Mouse (Mus musculus): ENCODE data around the gene Taf9. TPM values are rescaled to one million over a fixed set of nuclear protein-coding genes. Genes with fewer than 3 reads are reported as not detected.

Taf9 gene
- 9.8 TPM for polyA plus RNA-seq (2015; fragmentation: Illumina TruSeq; extraction: RNeasy Lipid Tissue Mini Kit (QIAGEN cat#74804); ENCODE audit: insufficient read depth, low replicate concordance)

GRCm38 (mm10) chr13:100651439-100652186 is at the start of gene Taf9:
TSS of gene Taf9 (plus strand) at chr13:100651579.

DNA sequence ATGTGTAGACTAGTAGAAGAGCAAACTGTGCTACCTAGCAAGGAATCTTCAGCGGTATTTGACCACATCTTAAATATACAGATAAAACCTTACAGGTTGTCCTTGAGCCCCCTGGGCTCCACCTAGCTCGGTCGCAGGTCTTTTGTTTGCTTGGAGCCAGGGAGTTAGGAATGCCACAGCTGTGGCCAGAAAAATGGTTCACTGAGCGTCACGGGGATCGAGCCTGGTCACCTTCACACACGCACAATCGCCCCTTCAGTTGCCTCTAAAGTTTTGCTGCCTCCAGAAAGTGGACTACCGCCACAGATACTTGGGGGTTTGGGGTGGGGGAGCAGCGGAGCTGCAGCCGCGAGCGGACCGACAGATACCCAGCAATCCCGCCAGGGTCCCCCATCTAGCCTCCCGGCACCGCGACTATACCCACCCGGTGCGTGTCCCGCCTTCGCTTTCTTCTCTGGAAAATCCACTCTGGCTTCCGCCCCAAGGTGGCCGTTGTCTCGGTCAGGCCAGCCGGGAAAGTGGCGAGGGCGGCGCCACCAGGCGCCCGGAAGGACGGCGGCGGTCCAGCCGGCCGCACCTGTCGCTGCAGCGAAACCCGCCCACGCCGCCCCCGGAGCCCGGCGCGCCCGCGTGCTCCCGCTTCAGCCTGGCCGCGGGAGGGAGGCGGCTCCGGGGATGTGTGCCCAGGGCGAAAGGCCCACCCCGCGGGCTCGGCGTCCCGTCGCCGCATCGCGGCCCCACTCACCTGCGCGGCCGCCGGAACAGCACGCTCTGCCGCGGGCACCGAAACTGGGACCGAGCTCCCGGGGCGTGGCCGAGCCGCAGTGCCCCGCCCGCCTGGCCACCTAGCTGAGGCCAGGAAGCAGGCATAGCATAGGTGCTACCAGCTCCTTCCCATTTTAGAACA is 34.9 kb upstream of the Taf9 start, which contains the start of gene Marveld2:
Gene Marveld2 (minus strand): TSS at position 791 of the 907 bp plus-strand sequence.

GRCm38 (mm10) chr13:100650550-100651438 is 585 bp upstream of the Taf9 start, which contains the start of the genes Ak6 and Rad17:
TSS of gene Ak6 (plus strand) at chr13:100650979.
TSS of gene Rad17 (minus strand) at chr13:100651051.

DNA sequence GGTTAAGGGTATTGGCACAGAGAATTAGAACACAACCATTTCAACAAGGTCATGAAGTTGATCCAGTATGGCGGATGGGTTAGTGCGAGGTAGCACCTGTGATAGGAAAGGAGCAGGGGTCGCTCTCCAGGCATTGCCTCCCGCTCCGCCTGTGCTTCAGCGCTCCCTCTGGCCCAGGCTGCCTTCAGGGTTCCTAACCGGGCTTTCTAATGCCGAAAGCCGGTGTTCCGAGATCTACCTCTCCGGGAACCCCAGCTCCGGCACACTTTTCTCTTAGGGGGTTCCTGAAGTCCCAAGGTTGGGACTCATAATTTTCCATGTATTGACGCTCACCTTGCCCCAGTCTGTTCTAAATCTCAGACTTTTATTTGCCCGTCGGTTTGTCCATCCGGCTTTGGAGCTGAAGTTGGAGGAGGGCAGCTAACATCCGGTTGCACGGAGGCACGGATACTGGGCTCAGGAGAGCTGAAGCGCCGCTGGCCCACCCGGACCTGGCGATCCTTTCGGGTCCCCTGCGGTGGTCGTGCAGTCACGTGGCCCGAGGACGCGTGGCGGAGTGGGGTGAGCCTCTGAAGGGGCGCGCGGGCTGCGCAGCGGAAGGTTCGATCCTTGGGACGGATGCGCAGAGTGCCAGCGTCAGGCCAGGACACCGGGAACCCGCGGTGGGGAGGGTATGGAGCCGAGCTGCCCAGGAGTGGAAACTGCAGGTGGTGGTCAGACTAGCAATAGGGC is 18.1 kb downstream of the Taf9 start, which contains the start of gene Ccdc125:
Gene Ccdc125 (plus strand): TSS at position 427 of the 732 bp plus-strand sequence.

Other genes with a start within 250 kb of the Taf9 start
- 4.4 TPM for gene Naip1, start 198.7 kb upstream of the Taf9 start, polyA plus RNA-seq (2015; fragmentation: Illumina TruSeq; extraction: RNeasy Lipid Tissue Mini Kit (QIAGEN cat#74804); ENCODE audit: insufficient read depth, low replicate concordance)
- gene Gtf2h2, start 159.0 kb upstream of the Taf9 start, polyA plus RNA-seq (2015; fragmentation: Illumina TruSeq; extraction: RNeasy Lipid Tissue Mini Kit (QIAGEN cat#74804); ENCODE audit: insufficient read depth, low replicate concordance) = 74.5 TPM
- gene Ocln, start 98.9 kb upstream of the Taf9 start, polyA plus RNA-seq (2015; fragmentation: Illumina TruSeq; extraction: RNeasy Lipid Tissue Mini Kit (QIAGEN cat#74804); ENCODE audit: insufficient read depth, low replicate concordance) = 0.15 TPM
- 7.9 TPM for gene Marveld2, start 34.6 kb upstream of the Taf9 start, polyA plus RNA-seq (2015; fragmentation: Illumina TruSeq; extraction: RNeasy Lipid Tissue Mini Kit (QIAGEN cat#74804); ENCODE audit: insufficient read depth, low replicate concordance)
- 157 TPM for gene Ak6, start 600 bp upstream of the Taf9 start, polyA plus RNA-seq (2015; fragmentation: Illumina TruSeq; extraction: RNeasy Lipid Tissue Mini Kit (QIAGEN cat#74804); ENCODE audit: insufficient read depth, low replicate concordance)
- 34.2 TPM for gene Rad17, start 528 bp upstream of the Taf9 start, polyA plus RNA-seq (2015; fragmentation: Illumina TruSeq; extraction: RNeasy Lipid Tissue Mini Kit (QIAGEN cat#74804); ENCODE audit: insufficient read depth, low replicate concordance)
- 22.3 TPM for gene Ccdc125, start 18.1 kb downstream of the Taf9 start, polyA plus RNA-seq (2015; fragmentation: Illumina TruSeq; extraction: RNeasy Lipid Tissue Mini Kit (QIAGEN cat#74804); ENCODE audit: insufficient read depth, low replicate concordance)
- 43.5 TPM for gene Cdk7, start 79.4 kb downstream of the Taf9 start, polyA plus RNA-seq (2015; fragmentation: Illumina TruSeq; extraction: RNeasy Lipid Tissue Mini Kit (QIAGEN cat#74804); ENCODE audit: insufficient read depth, low replicate concordance)
- 59.7 TPM for gene Mrps36, start 93.1 kb downstream of the Taf9 start, polyA plus RNA-seq (2015; fragmentation: Illumina TruSeq; extraction: RNeasy Lipid Tissue Mini Kit (QIAGEN cat#74804); ENCODE audit: insufficient read depth, low replicate concordance)
- 8.2 TPM for gene Cenph, start 124.3 kb downstream of the Taf9 start, polyA plus RNA-seq (2015; fragmentation: Illumina TruSeq; extraction: RNeasy Lipid Tissue Mini Kit (QIAGEN cat#74804); ENCODE audit: insufficient read depth, low replicate concordance)
- gene Ccnb1, start 135.0 kb downstream of the Taf9 start, polyA plus RNA-seq (2015; fragmentation: Illumina TruSeq; extraction: RNeasy Lipid Tissue Mini Kit (QIAGEN cat#74804); ENCODE audit: insufficient read depth, low replicate concordance) = 24.0 TPM
- gene Slc30a5, start 181.8 kb downstream of the Taf9 start, polyA plus RNA-seq (2015; fragmentation: Illumina TruSeq; extraction: RNeasy Lipid Tissue Mini Kit (QIAGEN cat#74804); ENCODE audit: insufficient read depth, low replicate concordance) = 96.8 TPM